In genomic region chr11:4203705-4204074, GRCm38 (mm10) we compare ENCODE assay signal across 9 mouse cellular contexts. TPM values are rescaled to one million over a fixed set of nuclear protein-coding genes. Genes with fewer than 3 reads are reported as not detected.
A peak's percentile ranks its signal among the peaks of the same experiment; 100 is the strongest.
DNase-seq lines count a peak whose midpoint lies in the region; ATAC-seq and TF ChIP-seq lines count a peak whose summit lies in the region.
"Had no signal": no experiment of that assay in that cellular context is flagged by ENCODE, and none has a peak within 500 bp of the region (broad histone marks: within the 10 kb centered on the region; RNA-seq: fewer than 3 reads in every experiment).

No protein-coding gene starts in this region.

- DNase-seq in layer of hippocampus, adult 2 months (ENCODE audit: low spot score in 2 of 2), result no peak
- DNase-seq in layer of hippocampus, adult 8-10 months (ENCODE audit: low spot score in 2 of 2), result no peak
- peak; percentile 79 to 80 for DNase-seq in heart, postnatal 36 days
- peak; percentile 71 for DNase-seq in thymus, postnatal 14 days
- DNase-seq in c-Kit-positive CD71-positive TER-119-positive erythroid progenitor cells, embryonic 14.5 days (ENCODE audit: low spot score), result no peak

- H3K27ac ChIP-seq in layer of hippocampus, adult 2 months, result peak overlapping the region; percentile 76
- peak overlapping the region; percentile 6 for H3K27ac ChIP-seq in bone marrow, adult 2 months (ENCODE audit: control insufficient read depth, insufficient read depth, low read depth, low read length, poor library complexity)
- H3K27ac ChIP-seq in lung, embryonic 15.5 days, result 0 out of 2 replicates have a peak overlapping the region, but pooled peaks have one; percentile 32

- no peaks in the 10 kb centered on the region for H3K27me3 ChIP-seq in lung, embryonic 15.5 days

- H3K9me3 ChIP-seq in lung, embryonic 15.5 days, result no peaks in the 10 kb centered on the region

- no peak for ATAC-seq in lung, embryonic 15.5 days (ENCODE audit: borderline replicate concordance, extremely low read depth, low FRiP score, low TSS enrichment)
- ATAC-seq in frontal cortex, adult (ENCODE audit: low TSS enrichment), result no peak

- no peak overlapping the region for H3K4me2 ChIP-seq in lung, embryonic 15.5 days

- intact Hi-C loops in heart, postnatal 36 days (cut with DNase I), result loop anchor here (2.0 kb wide), 1 partner anchor 17 kb away; the partner anchor contains the start of gene Tbc1d10a

- H3K4me1 ChIP-seq in bone marrow, adult 2 months (ENCODE audit: control insufficient read depth, insufficient read depth, low read length), result peaks cover 2% of the 10 kb centered on the region
- peaks cover 12% of the 10 kb centered on the region; the same call in 1 of the 2 replicates for H3K4me1 ChIP-seq in lung, embryonic 15.5 days

- no peak overlapping the region for H3K9ac ChIP-seq in lung, embryonic 15.5 days

- no peak for TF ChIP-seq CTCF in layer of hippocampus, adult 2 months (conservative IDR thresholded peaks at IDR 0.05)
- no peak for TF ChIP-seq CTCF in bone marrow, adult 2 months (IDR thresholded peaks at IDR 0.05; ENCODE audit: control insufficient read depth, insufficient read depth, low read length)

- H3K4me3 ChIP-seq in layer of hippocampus, adult 2 months, result no peak overlapping the region
- no peak overlapping the region for H3K4me3 ChIP-seq in bone marrow, adult 2 months (replicated peaks; ENCODE audit: control insufficient read depth, low read depth, low read length)
- no peak overlapping the region for H3K4me3 ChIP-seq in lung, embryonic 15.5 days
- H3K4me3 ChIP-seq: myocyte had no signal

- 24% methylated on average over 2 of the region's 2 CpGs for WGBS in bone marrow, adult 2 months
- 28% methylated on average over 2 of the region's 2 CpGs for WGBS in lung, embryonic 15.5 days

- no peak for TF ChIP-seq POLR2A in bone marrow, adult 2 months (IDR thresholded peaks at IDR 0.05; ENCODE audit: borderline replicate concordance, control insufficient read depth, low read depth, low read length)

- H3K36me3 ChIP-seq in lung, embryonic 15.5 days, result peaks cover 13% of the 10 kb centered on the region

RNA-seq across cellular contexts. Expression of gene Castor1, which starts 14.3 kb away (rescaled TPM):
- total RNA-seq in layer of hippocampus, adult 2 months (2021), result 1 to 10 TPM; 5.3 to 5.8 TPM
- 1 to 10 TPM; 3.1 to 5.8 (median 4.9) TPM for total RNA-seq in layer of hippocampus, adult 8-10 months (2022)
- 2.6 TPM in 1 of 2 replicates, not detected in the other for polyA plus RNA-seq in bone marrow, adult 2 months (2011; ENCODE audit: insufficient read depth, insufficient read length, low replicate concordance, missing spikeins)
- 1 to 10 TPM; 5.2 to 5.5 TPM for total RNA-seq in heart, postnatal 36 days (2021)
- 4.0 and 6.3 TPM in 2 replicates for polyA plus RNA-seq in lung, embryonic 15.5 days (2015; fragmentation: Nextera tagmentation; extraction: Ambion mirVana)

RNA-seq across cellular contexts. Expression of gene Tbc1d10a, which starts 17.1 kb away (rescaled TPM):
- 10 to 100 TPM; 27.3 to 29.4 TPM for total RNA-seq in layer of hippocampus, adult 2 months (2021)
- total RNA-seq in layer of hippocampus, adult 8-10 months (2022), result 10 to 100 TPM; 26.7 to 31.7 (median 28.8) TPM
- 5.2 and 13.5 TPM in 2 replicates for polyA plus RNA-seq in bone marrow, adult 2 months (2011; ENCODE audit: insufficient read depth, insufficient read length, low replicate concordance, missing spikeins)
- 10 to 100 TPM in 1 of 2 experiments, 1 to 10 TPM in 1; 8.6 to 11.2 TPM for total RNA-seq in heart, postnatal 36 days (2021)
- 32.3 and 34.2 TPM in 2 replicates for polyA plus RNA-seq in lung, embryonic 15.5 days (2015; fragmentation: Nextera tagmentation; extraction: Ambion mirVana)

RNA-seq across cellular contexts. Expression of gene Osm, which starts 32.5 kb away (rescaled TPM):
- under 1 TPM; 0.15 to 0.20 TPM for total RNA-seq in layer of hippocampus, adult 2 months (2021)
- total RNA-seq in layer of hippocampus, adult 8-10 months (2022), result under 1 TPM in 2 of 4 experiments, not detected in 2; 0.65 to 0.93 TPM
- 2.2 and 5.1 TPM in 2 replicates for polyA plus RNA-seq in bone marrow, adult 2 months (2011; ENCODE audit: insufficient read depth, insufficient read length, low replicate concordance, missing spikeins)
- total RNA-seq in heart, postnatal 36 days (2021), result not detected
- 0.09 and 0.22 TPM in 2 replicates for polyA plus RNA-seq in lung, embryonic 15.5 days (2015; fragmentation: Nextera tagmentation; extraction: Ambion mirVana)
- polyA plus RNA-seq: myocyte had no signal

RNA-seq across cellular contexts. Expression of gene Sf3a1, which starts 43.5 kb away (rescaled TPM):
- total RNA-seq in layer of hippocampus, adult 2 months (2021), result 10 to 100 TPM; 72.3 to 74.1 TPM
- 10 to 100 TPM; 57.6 to 66.7 (median 63.6) TPM for total RNA-seq in layer of hippocampus, adult 8-10 months (2022)
- 26.7 and 39.7 TPM in 2 replicates for polyA plus RNA-seq in bone marrow, adult 2 months (2011; ENCODE audit: insufficient read depth, insufficient read length, low replicate concordance, missing spikeins)
- total RNA-seq in heart, postnatal 36 days (2021), result 10 to 100 TPM; 32.7 to 36.7 TPM
- polyA plus RNA-seq in lung, embryonic 15.5 days (2015; fragmentation: Nextera tagmentation; extraction: Ambion mirVana), result 44.8 and 45.8 TPM in 2 replicates

RNA-seq across cellular contexts. Expression of gene Ccdc157, which starts 43.6 kb away (rescaled TPM):
- total RNA-seq in layer of hippocampus, adult 2 months (2021), result 10 to 100 TPM; 12.2 to 12.8 TPM
- total RNA-seq in layer of hippocampus, adult 8-10 months (2022), result 10 to 100 TPM; 13.8 to 18.5 (median 15.4) TPM
- polyA plus RNA-seq in bone marrow, adult 2 months (2011; ENCODE audit: insufficient read depth, insufficient read length, low replicate concordance, missing spikeins), result 5.0 and 5.9 TPM in 2 replicates
- 1 to 10 TPM; 5.0 to 5.3 TPM for total RNA-seq in heart, postnatal 36 days (2021)
- 8.9 and 9.5 TPM in 2 replicates for polyA plus RNA-seq in lung, embryonic 15.5 days (2015; fragmentation: Nextera tagmentation; extraction: Ambion mirVana)

Comparison
In these comparisons a context has a peak if more than half of its experiments do, and no peak if none do; other contexts are left out.
1. DNase-seq: peak in heart, postnatal 36 days (2 of 2) and thymus, postnatal 14 days (single experiment); none in layer of hippocampus, adult 2 months (0 of 2), layer of hippocampus, adult 8-10 months (0 of 2) and c-Kit-positive CD71-positive TER-119-positive erythroid progenitor cells, embryonic 14.5 days (single experiment).
2. H3K27ac ChIP-seq: peak in every context shown above with its lines; median percentile 76 in layer of hippocampus, adult 2 months; 32 in lung, embryonic 15.5 days; 6 in bone marrow, adult 2 months.